Mouse (Mus musculus) E14TG2a.4 (cell line): ENCODE measurements around the gene Dpp10.

Experiments used
- CTCF ChIP-seq: conservative IDR thresholded peaks from 2 replicates; pipeline ENCODE4 v1.5.1; 2014; ENCODE audit warnings: low read length
- NANOG ChIP-seq: IDR thresholded peaks from 2 replicates; pipeline ENCODE4 v1.6.1; 2014; ENCODE audit warnings: borderline replicate concordance, low read length, mixed read lengths

DNA sequence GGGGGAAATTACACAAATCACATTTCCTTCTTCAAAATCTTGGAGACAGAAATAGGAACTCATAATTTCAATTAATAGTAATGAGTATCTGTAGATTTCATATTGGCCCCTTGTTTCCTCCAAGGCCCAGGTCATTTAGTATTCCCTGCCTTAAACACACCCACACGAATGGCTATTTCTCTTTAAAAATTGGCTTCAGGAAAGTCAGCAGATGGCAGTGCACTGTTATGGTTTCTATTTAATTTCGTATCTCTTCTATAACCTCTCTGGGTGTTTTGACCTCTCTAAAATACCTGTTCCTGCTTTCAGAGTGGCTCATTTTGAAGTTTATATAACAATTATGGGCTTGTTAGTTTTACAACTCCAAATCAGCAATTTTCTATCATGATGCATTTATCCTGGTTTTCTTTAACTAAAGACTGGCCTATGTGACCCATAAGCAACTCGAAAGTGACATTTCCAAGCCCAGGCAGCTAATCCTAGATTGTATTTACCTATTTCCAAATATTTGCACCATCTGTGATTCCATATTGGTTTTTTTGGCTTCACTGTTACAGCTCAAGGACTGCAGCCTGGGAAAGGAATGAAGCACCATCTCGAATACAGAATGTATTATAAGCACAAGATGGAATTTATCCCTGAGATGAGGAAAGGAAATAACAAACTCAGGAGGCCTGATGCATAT is 9.9 kb downstream of the Dpp10 start:
- no peak for TF ChIP-seq CTCF
- TF ChIP-seq NANOG: no peak
